Mouse (Mus musculus) E14TG2a.4 (cell line): ENCODE measurements at regions not wholly inside any gene's neighbourhood (a gene's known extent, or its start where the extent isn't known, plus 50 kb on each side); places are given as distances from the start of the nearest gene placed in this dataset.

ENCODE experiments used
- CTCF ChIP-seq: conservative IDR thresholded peaks from 2 replicates; pipeline ENCODE4 v1.5.1; 2014; ENCODE audit warnings: low read length
- NANOG ChIP-seq: IDR thresholded peaks from 2 replicates; pipeline ENCODE4 v1.6.1; 2014; ENCODE audit warnings: borderline replicate concordance, low read length, mixed read lengths
- POU5F1 ChIP-seq: IDR thresholded peaks from 2 replicates; pipeline ENCODE4 v1.6.1; 2014; ENCODE audit warnings: low read length, borderline replicate concordance

DNA sequence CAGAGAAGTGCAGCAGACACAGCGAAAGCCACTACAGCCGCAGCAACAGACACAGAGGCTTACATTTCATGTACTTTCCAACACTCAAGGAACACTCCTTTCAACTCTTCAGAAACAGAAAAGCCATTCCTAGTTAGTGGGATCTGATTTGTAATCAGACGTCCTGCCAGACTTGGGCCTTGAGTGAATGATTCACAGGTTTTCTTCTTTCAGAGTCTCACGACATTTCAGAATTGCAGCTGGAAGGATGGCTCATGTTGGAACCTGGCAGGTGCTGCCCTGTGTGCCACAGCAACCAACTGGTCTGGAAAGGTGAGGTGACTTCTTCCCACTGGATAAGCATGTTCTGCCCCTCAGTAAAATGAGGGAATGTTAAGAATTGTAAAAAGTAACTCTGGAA, 149.8 kb upstream of the Zfp706 start:
- TF ChIP-seq CTCF (no peak), NANOG (no peak), POU5F1 (no peak)
